Mouse (Mus musculus) cortical plate, adult 2 months (tissue): ENCODE measurements around the gene Mapk8. TPM values are rescaled to one million over a fixed set of nuclear protein-coding genes. Genes with fewer than 3 reads are reported as not detected.
A peak's percentile ranks its signal among the peaks of the same experiment; 100 is the strongest.

Experiments
- H3K27ac ChIP-seq: fragments of 200-500 bp; 2 replicates; pipeline ENCODE4 v1.5.1; 2012; ENCODE audit warnings: low read length, control low read depth, inconsistent platforms; ENCODE audit not compliant: insufficient read depth
- H3K4me1 ChIP-seq: fragments of 200-500 bp; 2 replicates; pipeline ENCODE4 v1.6.1; 2011; ENCODE audit warnings: low read length; ENCODE audit not compliant: control insufficient read depth, insufficient read depth
- H3K4me3 ChIP-seq: fragments of 200-500 bp; 2 replicates; pipeline ENCODE4 v1.5.1; 2011; ENCODE audit warnings: mild to moderate bottlenecking, low read length, control low read depth; ENCODE audit not compliant: insufficient read depth
- CTCF ChIP-seq: fragments of 200-500 bp; IDR thresholded peaks from 2 replicates; pipeline ENCODE4 v1.5.1; 2011; ENCODE audit warnings: mild to moderate bottlenecking, control low read depth, low read length; ENCODE audit not compliant: insufficient read depth; ENCODE audit errors: extremely low read depth
- POLR2A ChIP-seq: fragments of 200-500 bp; IDR thresholded peaks from 2 replicates; pipeline ENCODE4 v1.6.1; 2011; ENCODE audit warnings: mild to moderate bottlenecking, low read length, control low read depth; ENCODE audit not compliant: insufficient read depth; ENCODE audit errors: extremely low read depth
- polyA plus RNA-seq: library from polyadenylated mRNA; depleted of rRNA; stranded (reverse); fragments of >200 nt; gene quantifications from 2 replicates; pipeline ENCODE4 v1.2.3, GENCODE M21; 2012; rRNA removed

Mapk8 gene
- polyA plus RNA-seq: 62.8 and 63.3 TPM in 2 replicates

GRCm38 (mm10) chr14:33447027-33447569, at the start of gene Mapk8:
TSS of gene Mapk8 (minus strand) at chr14:33447158.
- peaks cover 5% of the 10 kb centered on the region; the same call in 1 of the 2 replicates for H3K4me1 ChIP-seq
- H3K27ac ChIP-seq: peak within 1 kb of the TSS; percentile 80
- peak within 1 kb of the TSS; percentile 97 for H3K4me3 ChIP-seq
- peak; percentile 86 for TF ChIP-seq POLR2A
- TF ChIP-seq CTCF: no peak

DNA sequence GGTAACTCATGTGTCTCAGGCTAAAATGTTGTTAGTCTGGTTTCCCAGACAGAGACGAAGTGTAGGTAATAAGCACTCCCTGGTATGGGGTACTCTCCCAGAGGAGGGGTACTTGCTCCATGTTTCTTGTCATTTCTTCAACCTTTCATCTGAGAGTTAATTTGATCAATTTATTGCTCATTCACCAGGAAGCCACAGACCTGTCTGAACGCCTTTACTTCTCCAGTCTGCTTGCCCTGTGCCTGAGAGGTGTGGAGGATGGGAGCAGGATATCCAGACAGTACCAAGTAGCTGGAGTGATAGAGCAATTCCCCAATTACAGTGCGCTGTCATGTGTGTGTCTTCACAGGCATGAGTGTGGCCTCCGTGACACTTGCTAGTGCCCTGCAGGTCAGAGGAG, 48.3 kb upstream of the Mapk8 start:
- TF ChIP-seq POLR2A (no peak), CTCF (no peak)
- Histone ChIP-seq H3K4me3 (no peak overlapping the region), H3K27ac (no peak overlapping the region), H3K4me1 (no peaks in the 10 kb centered on the region)

GRCm38 (mm10) chr14:33487805-33488550, 41.0 kb upstream of the Mapk8 start:
- H3K27ac ChIP-seq: no peak overlapping the region
- no peaks in the 10 kb centered on the region for H3K4me1 ChIP-seq
- TF ChIP-seq POLR2A: no peak
- no peak for TF ChIP-seq CTCF
- no peak overlapping the region for H3K4me3 ChIP-seq

DNA sequence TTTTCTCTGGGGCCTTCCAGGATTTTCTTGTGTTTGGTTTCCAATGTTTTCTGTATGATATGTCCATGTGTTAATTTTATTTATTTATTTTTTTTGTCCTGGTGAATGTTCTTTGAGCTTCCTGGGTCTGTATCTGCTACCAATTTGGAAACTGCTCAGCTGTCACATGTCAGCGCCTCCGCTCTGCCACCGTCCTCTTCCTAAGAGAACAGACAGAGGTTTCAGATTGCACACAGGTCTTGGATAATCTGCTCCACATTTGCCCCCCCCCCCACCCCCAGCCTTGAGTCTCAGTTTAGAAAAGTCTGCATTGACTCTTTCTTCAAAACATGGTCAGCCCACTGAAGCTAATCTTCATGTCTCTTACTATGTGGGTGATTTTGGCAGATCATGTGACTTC, 35.0 kb upstream of the Mapk8 start:
- Histone ChIP-seq H3K4me1 (no peaks in the 10 kb centered on the region), H3K27ac (no peak overlapping the region), H3K4me3 (no peak overlapping the region)
- no peak for TF ChIP-seq CTCF
- no peak for TF ChIP-seq POLR2A

DNA sequence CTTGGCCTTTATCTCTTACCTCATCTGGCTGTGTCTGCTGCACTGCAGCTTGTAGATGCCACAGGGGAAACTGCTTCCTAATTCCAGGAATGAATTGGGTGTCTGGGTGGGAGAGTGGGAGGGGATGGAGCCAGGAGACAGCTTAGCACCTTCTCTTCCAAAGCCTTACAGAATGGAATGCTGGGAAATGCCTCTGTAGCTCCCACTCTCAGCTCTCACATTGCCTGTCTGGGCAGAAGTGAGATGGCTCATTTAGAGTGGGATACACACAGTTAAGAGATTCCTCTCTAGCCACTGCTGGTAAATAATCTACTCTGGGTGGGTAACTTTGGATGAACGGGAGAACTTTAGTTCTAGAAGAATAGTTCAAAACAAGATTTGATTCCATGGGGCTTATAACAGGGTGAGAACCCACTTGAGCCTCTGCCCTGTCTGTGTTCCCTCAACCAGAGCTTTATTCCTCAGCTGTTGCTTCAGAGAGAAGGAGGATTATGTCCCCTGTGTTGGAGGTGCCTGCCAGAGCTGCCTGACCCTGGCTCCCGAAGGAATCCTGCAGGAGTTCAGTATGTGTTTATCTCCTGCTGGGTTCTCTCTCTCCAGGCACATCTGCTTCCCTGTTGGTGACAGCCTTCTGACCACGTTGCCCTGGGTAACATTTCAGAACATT, 29.3 kb upstream of the Mapk8 start:
- Histone ChIP-seq H3K4me3 (no peak overlapping the region), H3K4me1 (no peaks in the 10 kb centered on the region), H3K27ac (no peak overlapping the region)
- TF ChIP-seq POLR2A (no peak), CTCF (no peak)

- Histone ChIP-seq H3K4me1 (no peaks in the 10 kb centered on the region), H3K4me3 (no peak overlapping the region)
- TF ChIP-seq CTCF: no peak
- TF ChIP-seq POLR2A: no peak
These were observed 27.5 kb upstream of the Mapk8 start for GRCm38 (mm10) chr14:33474461-33474860.

DNA sequence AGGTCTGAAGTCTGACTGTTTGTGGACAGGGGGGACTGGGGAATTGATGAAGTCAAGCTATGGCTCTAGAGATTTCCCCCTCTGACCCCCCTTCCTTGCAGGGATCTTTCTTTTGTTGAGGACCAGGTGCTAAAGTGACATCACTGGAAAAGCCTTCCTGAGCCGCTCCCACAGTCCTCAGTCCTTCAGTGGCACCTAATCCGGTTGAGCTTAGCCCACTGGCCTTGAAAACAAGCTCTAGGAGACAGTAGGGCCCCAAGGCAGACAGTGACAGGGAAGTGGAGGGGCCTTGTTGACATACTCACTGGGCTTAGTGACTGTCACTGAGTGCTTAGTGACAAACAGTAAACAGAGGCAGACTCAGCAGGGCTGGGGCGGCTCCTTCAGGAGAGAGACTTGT, 24.4 kb upstream of the Mapk8 start, which contains the start of gene Frmpd2:
TSS of gene Frmpd2 (plus strand) at position 366 of the 400 bp plus-strand sequence.
- no peak for TF ChIP-seq CTCF
- no peak for TF ChIP-seq POLR2A
- Histone ChIP-seq H3K4me1 (no peaks in the 10 kb centered on the region), H3K4me3 (no peak within 1 kb of the TSS), H3K27ac (no peak within 1 kb of the TSS)

More at GRCm38 (mm10) chr14:33474461-33474860, 27.5 kb upstream of the Mapk8 start:
- no peak overlapping the region for H3K27ac ChIP-seq

GRCm38 (mm10) chr14:33467766-33468165, 20.8 kb upstream of the Mapk8 start:
- Histone ChIP-seq H3K4me3 (no peak overlapping the region), H3K27ac (no peak overlapping the region)

GRCm38 (mm10) chr14:33463658-33464057, 16.7 kb upstream of the Mapk8 start:
- no peaks in the 10 kb centered on the region for H3K4me1 ChIP-seq
- no peak overlapping the region for H3K4me3 ChIP-seq
- TF ChIP-seq POLR2A: no peak
- TF ChIP-seq CTCF: no peak
- no peak overlapping the region for H3K27ac ChIP-seq

More at GRCm38 (mm10) chr14:33467766-33468165, 20.8 kb upstream of the Mapk8 start:
- H3K4me1 ChIP-seq: no peaks in the 10 kb centered on the region
- TF ChIP-seq CTCF: no peak
- TF ChIP-seq POLR2A: no peak
